ENCODE assay signal across 10 mouse cellular contexts in genomic region chr9:96729537-96730310, GRCm38 (mm10). TPM values are rescaled to one million over a fixed set of nuclear protein-coding genes. Genes with fewer than 3 reads are reported as not detected.
DNase-seq lines count a peak whose midpoint lies in the region; ATAC-seq and TF ChIP-seq lines count a peak whose summit lies in the region.
"Had no signal": no experiment of that assay in that cellular context is flagged by ENCODE, and none has a peak within 500 bp of the region (broad histone marks: within the 10 kb centered on the region; RNA-seq: fewer than 3 reads in every experiment).

No protein-coding gene starts in this region.

- H3K4me2 ChIP-seq in embryonic facial prominence, embryonic 14.5 days (ENCODE audit: low read depth, low read length) = no peak overlapping the region
- no peak overlapping the region for H3K4me2 ChIP-seq in lung, embryonic 14.5 days
- peak overlapping the region; percentile 53 for H3K4me2 ChIP-seq in midbrain, embryonic 14.5 days (ENCODE audit: low read length)
- H3K4me2 ChIP-seq: limb, embryonic 15.5 days had no signal

- no peaks in the 10 kb centered on the region for H3K9me3 ChIP-seq in embryonic facial prominence, embryonic 14.5 days (ENCODE audit: control insufficient read depth, low read length)
- no peaks in the 10 kb centered on the region for H3K9me3 ChIP-seq in embryonic facial prominence, embryonic 10.5 days
- no peaks in the 10 kb centered on the region for H3K9me3 ChIP-seq in lung, embryonic 14.5 days (ENCODE audit: low read depth, low read length)
- no peaks in the 10 kb centered on the region for H3K9me3 ChIP-seq in midbrain, embryonic 14.5 days (ENCODE audit: control insufficient read depth, low read length)
- H3K9me3 ChIP-seq: limb, embryonic 15.5 days had no signal

- peak; percentile 46 for DNase-seq in embryonic facial prominence, embryonic 14.5 days (ENCODE audit: low spot score)
- no peak for DNase-seq in embryonic facial prominence, embryonic 10.5 days (ENCODE audit: low spot score)
- DNase-seq in lung, embryonic 14.5 days = no peak
- DNase-seq in lung, postnatal 25 days (ENCODE audit: low spot score) = no peak
- peak; percentile 75 for DNase-seq in brain, adult 2 months (ENCODE audit: low read depth, low spot score)
- DNase-seq in midbrain, embryonic 14.5 days = peak; percentile 66
- DNase-seq in kidney, adult 11 months = no peak
- DNase-seq in thymus, postnatal 0 days (ENCODE audit: low spot score) = no peak
- DNase-seq: embryo, embryonic 11 days had no signal

- ATAC-seq in embryonic facial prominence, embryonic 14.5 days (ENCODE audit: low read depth) = no peak
- no peak for ATAC-seq in lung, embryonic 14.5 days (ENCODE audit: insufficient read depth)
- ATAC-seq in midbrain, embryonic 14.5 days (ENCODE audit: low FRiP score, low TSS enrichment) = no peak

- H3K9ac ChIP-seq in embryonic facial prominence, embryonic 14.5 days (ENCODE audit: low read depth, low read length) = no peak overlapping the region
- H3K9ac ChIP-seq in lung, embryonic 14.5 days = no peak overlapping the region
- peak overlapping the region; percentile 51 for H3K9ac ChIP-seq in midbrain, embryonic 14.5 days (replicated peaks; ENCODE audit: low read length)
- H3K9ac ChIP-seq: limb, embryonic 15.5 days had no signal

- H3K27ac ChIP-seq in embryonic facial prominence, embryonic 14.5 days (replicated peaks; ENCODE audit: low read depth, low read length) = 0 out of 2 replicates have a peak overlapping the region, but pooled peaks have one; percentile 13
- H3K27ac ChIP-seq in embryonic facial prominence, embryonic 10.5 days (replicated peaks) = no peak overlapping the region
- H3K27ac ChIP-seq in lung, embryonic 14.5 days (ENCODE audit: low read depth) = peak overlapping the region; percentile 6
- H3K27ac ChIP-seq in midbrain, embryonic 14.5 days (replicated peaks; ENCODE audit: low read depth, low read length) = peak overlapping the region; percentile 75
- H3K27ac ChIP-seq: limb, embryonic 15.5 days had no signal

- no peaks in the 10 kb centered on the region for H3K27me3 ChIP-seq in embryonic facial prominence, embryonic 14.5 days (replicated peaks; ENCODE audit: control insufficient read depth, insufficient read depth, low read length)
- peaks cover 5% of the 10 kb centered on the region for H3K27me3 ChIP-seq in embryonic facial prominence, embryonic 10.5 days (replicated peaks; ENCODE audit: low read depth, poor library complexity, severe bottlenecking)
- H3K27me3 ChIP-seq in lung, embryonic 14.5 days (ENCODE audit: insufficient read depth, low read length) = no peaks in the 10 kb centered on the region
- H3K27me3 ChIP-seq in midbrain, embryonic 14.5 days (ENCODE audit: control insufficient read depth, insufficient read depth, low read length) = no peaks in the 10 kb centered on the region
- H3K27me3 ChIP-seq: limb, embryonic 15.5 days had no signal

- H3K36me3 ChIP-seq in embryonic facial prominence, embryonic 14.5 days (ENCODE audit: control insufficient read depth, insufficient read depth, low read length) = no peaks in the 10 kb centered on the region
- no peaks in the 10 kb centered on the region for H3K36me3 ChIP-seq in embryonic facial prominence, embryonic 10.5 days (replicated peaks)
- H3K36me3 ChIP-seq in lung, embryonic 14.5 days (ENCODE audit: insufficient read depth) = no peaks in the 10 kb centered on the region
- no peaks in the 10 kb centered on the region for H3K36me3 ChIP-seq in midbrain, embryonic 14.5 days (ENCODE audit: control insufficient read depth, insufficient read depth, low read length)
- H3K36me3 ChIP-seq: limb, embryonic 15.5 days had no signal

- peaks cover 20% of the 10 kb centered on the region for H3K4me1 ChIP-seq in embryonic facial prominence, embryonic 14.5 days (ENCODE audit: control insufficient read depth, insufficient read depth, low read length)
- H3K4me1 ChIP-seq in embryonic facial prominence, embryonic 10.5 days = peaks cover 47% of the 10 kb centered on the region
- H3K4me1 ChIP-seq in lung, embryonic 14.5 days (ENCODE audit: insufficient read depth) = peaks cover 27% of the 10 kb centered on the region
- H3K4me1 ChIP-seq in midbrain, embryonic 14.5 days (ENCODE audit: control insufficient read depth, insufficient read depth, low read length) = peaks cover 55% of the 10 kb centered on the region

- TF ChIP-seq CTCF in lung, embryonic 14.5 days (IDR thresholded peaks at IDR 0.05; ENCODE audit: low read depth) = no peak

- WGBS in embryonic facial prominence, embryonic 14.5 days = 76% methylated on average over 10 of the region's 10 CpGs
- WGBS in embryonic facial prominence, embryonic 10.5 days = 72% methylated on average over 10 of the region's 10 CpGs
- WGBS in lung, embryonic 14.5 days = 62% methylated on average over 10 of the region's 10 CpGs
- WGBS in midbrain, embryonic 14.5 days = 73% methylated on average over 10 of the region's 10 CpGs

- H3K4me3 ChIP-seq in embryonic facial prominence, embryonic 14.5 days (ENCODE audit: low read depth, low read length) = no peak overlapping the region
- H3K4me3 ChIP-seq in embryonic facial prominence, embryonic 10.5 days = no peak overlapping the region
- H3K4me3 ChIP-seq in lung, embryonic 14.5 days (ENCODE audit: low read depth, low read length) = no peak overlapping the region
- peak overlapping the region; percentile 41 for H3K4me3 ChIP-seq in midbrain, embryonic 14.5 days (replicated peaks; ENCODE audit: low read depth, low read length)
- H3K4me3 ChIP-seq: limb, embryonic 15.5 days had no signal

RNA-seq across cellular contexts. Expression of gene Zbtb38, which starts 22.9 kb away (rescaled TPM):
- 17.1 and 18.1 TPM in 2 replicates for polyA plus RNA-seq in embryonic facial prominence, embryonic 14.5 days (2014; fragmentation: Nextera tagmentation; extraction: Ambion mirVana)
- 8.4 and 8.6 TPM in 2 replicates for polyA plus RNA-seq in embryonic facial prominence, embryonic 10.5 days (2016; fragmentation: Nextera tagmentation; extraction: Ambion mirVana)
- polyA plus RNA-seq in lung, embryonic 14.5 days (2014; fragmentation: Nextera tagmentation; extraction: Ambion mirVana) = 24.5 and 24.6 TPM in 2 replicates
- polyA plus RNA-seq in midbrain, embryonic 14.5 days (2014; fragmentation: Nextera tagmentation; extraction: Ambion mirVana) = 50.5 and 55.1 TPM in 2 replicates
- polyA plus RNA-seq in thymus, postnatal 0 days (2015; fragmentation: Nextera tagmentation; extraction: Ambion mirVana) = 21.1 and 21.4 TPM in 2 replicates

Comparison
In these comparisons a context has a peak if more than half of its experiments do, and no peak if none do; other contexts are left out.
1. DNase-seq: peak in embryonic facial prominence, embryonic 14.5 days (single experiment), brain, adult 2 months (single experiment) and midbrain, embryonic 14.5 days (single experiment); none in embryonic facial prominence, embryonic 10.5 days (single experiment), lung, embryonic 14.5 days (single experiment), lung, postnatal 25 days (single experiment), kidney, adult 11 months (single experiment) and thymus, postnatal 0 days (single experiment).